Mouse (Mus musculus) central nervous system, embryonic 11.5 days (tissue): Measurements from ENCODE around the gene Fbxw15. TPM values are rescaled to one million over a fixed set of nuclear protein-coding genes. Genes with fewer than 3 reads are reported as not detected.

ENCODE experiments used
- polyA plus RNA-seq: library from polyadenylated mRNA; depleted of rRNA; stranded (reverse); fragments of >200 nt; gene quantifications from 2 replicates; pipeline ENCODE4 v1.2.3, GENCODE M21; 2012; rRNA removed

The Fbxw15 gene
- polyA plus RNA-seq = 0.09 and 0.20 TPM in 2 replicates

DNA sequence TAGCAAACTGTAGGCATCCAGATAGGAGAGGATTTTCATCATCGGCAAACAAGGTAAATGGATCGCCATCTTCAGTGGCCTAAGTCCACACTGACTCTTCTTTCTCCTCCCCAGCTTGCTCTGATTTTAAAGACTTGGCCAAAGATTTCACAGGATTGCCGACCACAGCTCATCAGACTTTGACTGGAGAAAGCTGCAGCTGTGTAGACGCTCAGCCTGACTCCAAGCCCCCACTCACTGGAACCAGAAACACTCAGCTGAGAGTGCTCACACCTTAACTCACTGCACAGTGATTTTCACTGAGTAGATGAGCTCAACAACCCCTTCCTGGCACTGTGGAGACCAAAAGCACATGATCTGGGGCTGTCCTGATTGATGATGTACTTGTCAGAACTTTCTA, at the start of gene Fbxw15:
Gene Fbxw15, minus strand, starts transcription at position 101 of the 400 bp plus-strand sequence.

Other genes with a start within 250 kb of the Fbxw15 start
- not detected in 2 replicates for gene Fbxw28, start 228.6 kb downstream of the Fbxw15 start, polyA plus RNA-seq
- not detected in 2 replicates for gene Fbxw22, start 164.0 kb downstream of the Fbxw15 start, polyA plus RNA-seq
- gene Fbxw16, start 119.1 kb downstream of the Fbxw15 start, polyA plus RNA-seq = not detected in 2 replicates
- not detected in 2 replicates for gene Fbxw19, start 72.4 kb downstream of the Fbxw15 start, polyA plus RNA-seq
- gene Fbxw24, start 57.8 kb upstream of the Fbxw15 start, polyA plus RNA-seq = 0.06 TPM in 1 of 2 replicates, not detected in the other
- gene Fbxw25, start 96.4 kb upstream of the Fbxw15 start, polyA plus RNA-seq = 0.05 TPM in 1 of 2 replicates, not detected in the other
- gene Fbxw18, start 134.4 kb upstream of the Fbxw15 start, polyA plus RNA-seq = 0.06 and 0.12 TPM in 2 replicates
- gene Fbxw26, start 177.8 kb upstream of the Fbxw15 start, polyA plus RNA-seq = not detected in 2 replicates
- not detected in 2 replicates for gene Fbxw27, start 222.4 kb upstream of the Fbxw15 start, polyA plus RNA-seq
- not detected in 2 replicates for gene Spink8, start 244.0 kb upstream of the Fbxw15 start, polyA plus RNA-seq